Mouse (Mus musculus): ENCODE data around the gene Tns1. TPM values are rescaled to one million over a fixed set of nuclear protein-coding genes. Genes with fewer than 3 reads are reported as not detected.

Gene Tns1
- polyA plus RNA-seq, 1 experiment from 2014 or later, result 137 TPM

GRCm38 (mm10) chr1:73910701-73911100, 213.5 kb downstream of the Tns1 start:
- H3K27ac ChIP-seq (ENCODE audit: low read length), result no peak overlapping the region
- peaks cover 16% of the 10 kb centered on the region for H3K4me1 ChIP-seq (replicated peaks; ENCODE audit: control insufficient read depth, insufficient read depth, low read length)
- H3K9ac ChIP-seq (ENCODE audit: low read length), result no peak overlapping the region
- H3K36me3 ChIP-seq (ENCODE audit: control insufficient read depth, insufficient read depth, low read length), result peaks cover 5% of the 10 kb centered on the region; the same call in 1 of the 2 replicates
- H3K9me3 ChIP-seq (ENCODE audit: control insufficient read depth, low read length), result no peaks in the 10 kb centered on the region
- H3K4me2 ChIP-seq (ENCODE audit: low read depth, low read length), result no peak overlapping the region
- no peak overlapping the region for H3K4me3 ChIP-seq (ENCODE audit: low read length)
- ATAC-seq (ENCODE audit: low read depth), result no peak
- no peaks in the 10 kb centered on the region for H3K27me3 ChIP-seq (ENCODE audit: control insufficient read depth, insufficient read depth, low read depth, low read length)
- WGBS, result 76% methylated on average over 8 of the region's 8 CpGs

GRCm38 (mm10) chr1:73910111-73910510, 214.1 kb downstream of the Tns1 start:
- H3K27ac ChIP-seq (ENCODE audit: low read length), result no peak overlapping the region
- no peak overlapping the region for H3K4me2 ChIP-seq (ENCODE audit: low read depth, low read length)
- no peak for ATAC-seq (ENCODE audit: low read depth)
- peaks cover 16% of the 10 kb centered on the region for H3K4me1 ChIP-seq (replicated peaks; ENCODE audit: control insufficient read depth, insufficient read depth, low read length)
- H3K27me3 ChIP-seq (ENCODE audit: control insufficient read depth, insufficient read depth, low read depth, low read length), result no peaks in the 10 kb centered on the region
- 81% methylated on average over 8 of the region's 8 CpGs for WGBS
- no peak overlapping the region for H3K4me3 ChIP-seq (ENCODE audit: low read length)
- H3K36me3 ChIP-seq (ENCODE audit: control insufficient read depth, insufficient read depth, low read length), result 0 out of 2 replicates have a peak, but pooled peaks cover 3% of the 10 kb centered on the region
- H3K9ac ChIP-seq (ENCODE audit: low read length), result no peak overlapping the region
- no peaks in the 10 kb centered on the region for H3K9me3 ChIP-seq (ENCODE audit: control insufficient read depth, low read length)

- Histone ChIP-seq H3K27me3 (ENCODE audit: control insufficient read depth, insufficient read depth, low read depth, low read length) (no peaks in the 10 kb centered on the region), H3K9ac (ENCODE audit: low read length) (no peak overlapping the region), H3K9me3 (ENCODE audit: control insufficient read depth, low read length) (no peaks in the 10 kb centered on the region), H3K4me2 (ENCODE audit: low read depth, low read length) (no peak overlapping the region), H3K4me1 (replicated peaks; ENCODE audit: control insufficient read depth, insufficient read depth, low read length) (peaks cover 12% of the 10 kb centered on the region), H3K27ac (ENCODE audit: low read length) (no peak overlapping the region), H3K4me3 (ENCODE audit: low read length) (no peak overlapping the region), H3K36me3 (ENCODE audit: control insufficient read depth, insufficient read depth, low read length) (0 out of 2 replicates have a peak, but pooled peaks cover 3% of the 10 kb centered on the region)
- WGBS, result 55% methylated on average over 2 of the region's 2 CpGs
- ATAC-seq (ENCODE audit: low read depth), result no peak
These were observed 214.9 kb downstream of the Tns1 start for GRCm38 (mm10) chr1:73909191-73909983.

- no peaks in the 10 kb centered on the region for H3K36me3 ChIP-seq (ENCODE audit: control insufficient read depth, insufficient read depth, low read length)
- no peak overlapping the region for H3K4me2 ChIP-seq (ENCODE audit: low read depth, low read length)
- H3K9me3 ChIP-seq (ENCODE audit: control insufficient read depth, low read length), result no peaks in the 10 kb centered on the region
- H3K9ac ChIP-seq (ENCODE audit: low read length), result no peak overlapping the region
- H3K4me1 ChIP-seq (replicated peaks; ENCODE audit: control insufficient read depth, insufficient read depth, low read length), result peaks cover 6% of the 10 kb centered on the region; the same call in 1 of the 2 replicates
- WGBS, result 72% methylated on average over 13 of the region's 13 CpGs
- no peak overlapping the region for H3K27ac ChIP-seq (ENCODE audit: low read length)
- H3K27me3 ChIP-seq (ENCODE audit: control insufficient read depth, insufficient read depth, low read depth, low read length), result no peaks in the 10 kb centered on the region
- no peak for ATAC-seq (ENCODE audit: low read depth)
- H3K4me3 ChIP-seq (ENCODE audit: low read length), result no peak overlapping the region
These were observed 215.9 kb downstream of the Tns1 start for GRCm38 (mm10) chr1:73908081-73908960.

- WGBS, result 90% methylated on average over 28 of the region's 28 CpGs
- Histone ChIP-seq H3K36me3 (ENCODE audit: control insufficient read depth, insufficient read depth, low read length) (no peaks in the 10 kb centered on the region), H3K9me3 (ENCODE audit: control insufficient read depth, low read length) (no peaks in the 10 kb centered on the region), H3K4me3 (ENCODE audit: low read length) (no peak overlapping the region), H3K9ac (ENCODE audit: low read length) (no peak overlapping the region), H3K27ac (ENCODE audit: low read length) (no peak overlapping the region), H3K4me1 (replicated peaks; ENCODE audit: control insufficient read depth, insufficient read depth, low read length) (peaks cover 14% of the 10 kb centered on the region), H3K4me2 (ENCODE audit: low read depth, low read length) (no peak overlapping the region), H3K27me3 (ENCODE audit: control insufficient read depth, insufficient read depth, low read depth, low read length) (no peaks in the 10 kb centered on the region)
- ATAC-seq (ENCODE audit: low read depth), result no peak
These were observed 217.1 kb downstream of the Tns1 start for GRCm38 (mm10) chr1:73907166-73907565.

GRCm38 (mm10) chr1:73906376-73906775, 217.9 kb downstream of the Tns1 start:
- no peak for ATAC-seq (ENCODE audit: low read depth)
- no peaks in the 10 kb centered on the region for H3K27me3 ChIP-seq (ENCODE audit: control insufficient read depth, insufficient read depth, low read depth, low read length)
- H3K4me2 ChIP-seq (ENCODE audit: low read depth, low read length), result no peak overlapping the region
- H3K9me3 ChIP-seq (ENCODE audit: control insufficient read depth, low read length), result no peaks in the 10 kb centered on the region
- H3K27ac ChIP-seq (ENCODE audit: low read length), result no peak overlapping the region
- H3K4me3 ChIP-seq (ENCODE audit: low read length), result no peak overlapping the region
- H3K9ac ChIP-seq (ENCODE audit: low read length), result no peak overlapping the region
- WGBS, result 34% methylated on average over 6 of the region's 6 CpGs
- no peaks in the 10 kb centered on the region for H3K36me3 ChIP-seq (ENCODE audit: control insufficient read depth, insufficient read depth, low read length)
- peaks cover 19% of the 10 kb centered on the region for H3K4me1 ChIP-seq (replicated peaks; ENCODE audit: control insufficient read depth, insufficient read depth, low read length)

- no peak overlapping the region for H3K9ac ChIP-seq (ENCODE audit: low read length)
- no peak overlapping the region for H3K4me2 ChIP-seq (ENCODE audit: low read depth, low read length)
- no peaks in the 10 kb centered on the region for H3K9me3 ChIP-seq (ENCODE audit: control insufficient read depth, low read length)
- H3K4me3 ChIP-seq (ENCODE audit: low read length), result no peak overlapping the region
- no peak for ATAC-seq (ENCODE audit: low read depth)
- H3K4me1 ChIP-seq (replicated peaks; ENCODE audit: control insufficient read depth, insufficient read depth, low read length), result peaks cover 19% of the 10 kb centered on the region
- 54% methylated on average over 5 of the region's 5 CpGs for WGBS
- H3K36me3 ChIP-seq (ENCODE audit: control insufficient read depth, insufficient read depth, low read length), result no peaks in the 10 kb centered on the region
- H3K27me3 ChIP-seq (ENCODE audit: control insufficient read depth, insufficient read depth, low read depth, low read length), result no peaks in the 10 kb centered on the region
- H3K27ac ChIP-seq (ENCODE audit: low read length), result no peak overlapping the region
These were observed 218.4 kb downstream of the Tns1 start for GRCm38 (mm10) chr1:73905811-73906190.

- Histone ChIP-seq H3K36me3 (ENCODE audit: control insufficient read depth, insufficient read depth, low read length) (no peaks in the 10 kb centered on the region), H3K4me1 (replicated peaks; ENCODE audit: control insufficient read depth, insufficient read depth, low read length) (peaks cover 19% of the 10 kb centered on the region), H3K4me3 (ENCODE audit: low read length) (no peak overlapping the region), H3K4me2 (ENCODE audit: low read depth, low read length) (no peak overlapping the region), H3K9me3 (ENCODE audit: control insufficient read depth, low read length) (no peaks in the 10 kb centered on the region), H3K27ac (ENCODE audit: low read length) (no peak overlapping the region), H3K27me3 (ENCODE audit: control insufficient read depth, insufficient read depth, low read depth, low read length) (no peaks in the 10 kb centered on the region), H3K9ac (ENCODE audit: low read length) (no peak overlapping the region)
- no peak for ATAC-seq (ENCODE audit: low read depth)
- 49% methylated on average over 10 of the region's 10 CpGs for WGBS
These were observed 219.0 kb downstream of the Tns1 start for GRCm38 (mm10) chr1:73905111-73905810.

- H3K4me3 ChIP-seq (ENCODE audit: low read length), result no peak overlapping the region
- no peaks in the 10 kb centered on the region for H3K36me3 ChIP-seq (ENCODE audit: control insufficient read depth, insufficient read depth, low read length)
- no peak for ATAC-seq (ENCODE audit: low read depth)
- no peaks in the 10 kb centered on the region for H3K27me3 ChIP-seq (ENCODE audit: control insufficient read depth, insufficient read depth, low read depth, low read length)
- H3K27ac ChIP-seq (ENCODE audit: low read length), result no peak overlapping the region
- H3K9me3 ChIP-seq (ENCODE audit: control insufficient read depth, low read length), result no peaks in the 10 kb centered on the region
- H3K4me2 ChIP-seq (ENCODE audit: low read depth, low read length), result no peak overlapping the region
- 88% methylated on average over 8 of the region's 8 CpGs for whole genome bisulfite sequencing
- H3K4me1 ChIP-seq (replicated peaks; ENCODE audit: control insufficient read depth, insufficient read depth, low read length), result peaks cover 19% of the 10 kb centered on the region
- H3K9ac ChIP-seq (ENCODE audit: low read length), result no peak overlapping the region
These were observed 219.6 kb downstream of the Tns1 start for GRCm38 (mm10) chr1:73904641-73905040.
